Mouse (Mus musculus): ENCODE measurements around the gene Pnp2. TPM values are rescaled to one million over a fixed set of nuclear protein-coding genes. Genes with fewer than 3 reads are reported as not detected.
A peak's percentile ranks its signal among the peaks of the same experiment; 100 is the strongest.
"Not testable (repeated sequence)": the region's sequence is repeated elsewhere in the genome, so short reads cannot be mapped to it uniquely, and the experiment has no call there.

The Pnp2 gene
- 0.24 and 0.39 TPM in 2 replicates for polyA plus RNA-seq (2014; fragmentation: Nextera tagmentation; extraction: Ambion mirVana)

DNA sequence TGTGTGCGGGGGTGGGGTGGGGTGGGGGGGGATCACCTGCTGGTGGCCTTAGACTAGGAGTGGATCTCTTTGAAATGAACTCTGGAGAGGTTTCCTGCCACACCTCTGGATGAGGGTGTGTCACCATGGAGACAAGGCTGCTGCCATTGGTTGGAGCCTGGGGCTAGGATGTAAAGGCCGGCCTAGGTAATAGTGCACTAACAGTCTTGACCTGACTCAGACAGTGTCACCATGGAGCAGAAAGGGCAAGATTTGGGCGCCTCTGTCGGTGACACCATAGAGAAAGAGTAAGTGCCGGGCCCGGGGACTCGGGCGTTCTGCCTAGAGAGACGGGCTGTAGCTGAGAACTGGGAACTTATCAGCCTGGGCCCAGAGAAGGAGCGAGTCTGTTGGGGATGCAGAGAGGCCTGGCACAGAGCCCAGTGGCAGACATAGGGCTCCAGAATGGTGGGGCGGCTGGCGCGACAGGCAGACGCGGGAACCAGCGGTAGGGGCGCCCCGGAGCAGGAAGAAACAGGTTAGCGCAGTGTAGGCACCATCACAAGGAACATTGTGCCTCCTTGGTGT is at the start of gene Pnp2:
Gene Pnp2, plus strand, starts transcription at position 51 of the 567 bp plus-strand sequence.
- H3K4me1 ChIP-seq (replicated peaks; ENCODE audit: control insufficient read depth, insufficient read depth, low read length); H3K9me3 ChIP-seq (ENCODE audit: control insufficient read depth, low read length); H3K36me3 ChIP-seq (ENCODE audit: control insufficient read depth, insufficient read depth, low read length); H3K27ac ChIP-seq (ENCODE audit: low read depth, low read length); H3K27me3 ChIP-seq (ENCODE audit: control insufficient read depth, insufficient read depth, low read length); H3K4me3 ChIP-seq (ENCODE audit: low read depth, low read length): not testable (repeated sequence)
- peak; percentile 85 for ATAC-seq (replicated peaks; ENCODE audit: low FRiP score)
- peak; percentile 60 for DNase-seq (ENCODE audit: low spot score)
- Histone ChIP-seq H3K9ac (ENCODE audit: low read length) (peak within 1 kb of the TSS; percentile 8; the same call in 1 of the 2 replicates), H3K4me2 (ENCODE audit: low read depth, low read length, severe bottlenecking) (peak within 1 kb of the TSS; percentile 29; the same call in 1 of the 2 replicates)
- 8% methylated on average over 19 of the region's 19 CpGs for WGBS

GRCm38 (mm10) chr14:50908126-50908525 is 47.7 kb upstream of the Pnp2 start:
- no peaks in the 10 kb centered on the region for H3K4me1 ChIP-seq (replicated peaks; ENCODE audit: control insufficient read depth, insufficient read depth, low read length)
- no peak overlapping the region for H3K4me2 ChIP-seq (ENCODE audit: low read depth, low read length, severe bottlenecking)
- 82% methylated on average over 4 of the region's 4 CpGs for WGBS
- no peak overlapping the region for H3K9ac ChIP-seq (ENCODE audit: low read length)
- no peak overlapping the region for H3K27ac ChIP-seq (ENCODE audit: low read depth, low read length)
- DNase-seq (ENCODE audit: low spot score) (no peak), ATAC-seq (replicated peaks; ENCODE audit: low FRiP score) (no peak)
- no peak overlapping the region for H3K4me3 ChIP-seq (ENCODE audit: low read depth, low read length)
- H3K9me3 ChIP-seq (ENCODE audit: control insufficient read depth, low read length): no peaks in the 10 kb centered on the region
- H3K36me3 ChIP-seq (ENCODE audit: control insufficient read depth, insufficient read depth, low read length): no peaks in the 10 kb centered on the region; the same call in 1 of the 2 replicates
- H3K27me3 ChIP-seq (ENCODE audit: control insufficient read depth, insufficient read depth, low read length): no peaks in the 10 kb centered on the region

DNA sequence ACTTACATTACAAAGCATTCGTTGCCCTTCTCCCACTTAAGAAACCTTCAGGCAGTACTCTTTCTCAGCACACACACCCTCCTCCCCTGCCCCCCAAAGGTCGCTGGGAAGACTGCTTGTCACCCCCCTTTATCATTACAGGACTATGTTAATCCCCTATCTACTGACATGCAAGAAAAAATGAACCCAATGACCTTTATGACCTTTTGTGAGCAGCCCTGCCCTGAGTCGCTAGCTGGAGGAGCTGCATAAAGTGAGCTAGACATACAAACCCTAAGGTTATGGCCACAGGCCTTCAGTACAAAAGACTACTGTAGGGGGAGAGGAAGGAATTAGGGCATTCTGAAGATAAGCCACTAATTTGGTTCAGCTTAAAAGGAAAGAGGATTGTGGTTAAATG is 44.4 kb upstream of the Pnp2 start:
- peaks cover 2% of the 10 kb centered on the region; the same call in 1 of the 2 replicates for H3K36me3 ChIP-seq (ENCODE audit: control insufficient read depth, insufficient read depth, low read length)
- no peaks in the 10 kb centered on the region for H3K4me1 ChIP-seq (replicated peaks; ENCODE audit: control insufficient read depth, insufficient read depth, low read length)
- ATAC-seq (replicated peaks; ENCODE audit: low FRiP score) (no peak), DNase-seq (ENCODE audit: low spot score) (no peak)
- no peak overlapping the region for H3K4me2 ChIP-seq (ENCODE audit: low read depth, low read length, severe bottlenecking)
- H3K9me3 ChIP-seq (ENCODE audit: control insufficient read depth, low read length): no peaks in the 10 kb centered on the region
- H3K27me3 ChIP-seq (ENCODE audit: control insufficient read depth, insufficient read depth, low read length): no peaks in the 10 kb centered on the region
- no peak overlapping the region for H3K4me3 ChIP-seq (ENCODE audit: low read depth, low read length)
- no peak overlapping the region for H3K27ac ChIP-seq (ENCODE audit: low read depth, low read length)
- no peak overlapping the region for H3K9ac ChIP-seq (ENCODE audit: low read length)
- WGBS: 45% methylated on average over 3 of the region's 3 CpGs

DNA sequence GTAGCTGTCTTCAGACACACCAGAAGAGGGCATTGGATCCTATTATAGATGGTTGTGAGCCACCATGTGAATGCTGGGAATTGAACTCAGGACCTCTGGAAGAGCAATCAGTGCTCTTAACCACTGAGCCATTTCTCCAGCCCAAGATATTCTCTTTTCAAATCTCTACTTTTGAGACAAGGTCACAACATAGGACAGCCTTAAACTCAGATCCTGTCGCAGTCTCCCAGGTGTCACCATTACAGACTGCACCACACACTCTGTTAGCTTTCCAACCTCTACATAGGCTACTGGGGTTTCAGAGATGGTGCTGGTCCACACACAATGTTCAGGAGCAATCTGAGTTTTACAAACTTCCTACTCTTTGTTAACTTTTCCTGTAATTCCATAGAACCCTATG is 32.4 kb upstream of the Pnp2 start:
- not testable (repeated sequence) for H3K4me1 ChIP-seq (replicated peaks; ENCODE audit: control insufficient read depth, insufficient read depth, low read length); H3K36me3 ChIP-seq (ENCODE audit: control insufficient read depth, insufficient read depth, low read length); H3K27me3 ChIP-seq (ENCODE audit: control insufficient read depth, insufficient read depth, low read length); ATAC-seq (replicated peaks; ENCODE audit: low FRiP score); H3K27ac ChIP-seq (ENCODE audit: low read depth, low read length); DNase-seq (ENCODE audit: low spot score); H3K9me3 ChIP-seq (ENCODE audit: control insufficient read depth, low read length)
- Histone ChIP-seq H3K4me2 (ENCODE audit: low read depth, low read length, severe bottlenecking) (peak overlapping the region; percentile 51), H3K4me3 (ENCODE audit: low read depth, low read length) (peak overlapping the region; percentile 80), H3K9ac (ENCODE audit: low read length) (peak overlapping the region; percentile 90)
- WGBS: 81% methylated on average over 1 of the region's 1 CpGs

DNA sequence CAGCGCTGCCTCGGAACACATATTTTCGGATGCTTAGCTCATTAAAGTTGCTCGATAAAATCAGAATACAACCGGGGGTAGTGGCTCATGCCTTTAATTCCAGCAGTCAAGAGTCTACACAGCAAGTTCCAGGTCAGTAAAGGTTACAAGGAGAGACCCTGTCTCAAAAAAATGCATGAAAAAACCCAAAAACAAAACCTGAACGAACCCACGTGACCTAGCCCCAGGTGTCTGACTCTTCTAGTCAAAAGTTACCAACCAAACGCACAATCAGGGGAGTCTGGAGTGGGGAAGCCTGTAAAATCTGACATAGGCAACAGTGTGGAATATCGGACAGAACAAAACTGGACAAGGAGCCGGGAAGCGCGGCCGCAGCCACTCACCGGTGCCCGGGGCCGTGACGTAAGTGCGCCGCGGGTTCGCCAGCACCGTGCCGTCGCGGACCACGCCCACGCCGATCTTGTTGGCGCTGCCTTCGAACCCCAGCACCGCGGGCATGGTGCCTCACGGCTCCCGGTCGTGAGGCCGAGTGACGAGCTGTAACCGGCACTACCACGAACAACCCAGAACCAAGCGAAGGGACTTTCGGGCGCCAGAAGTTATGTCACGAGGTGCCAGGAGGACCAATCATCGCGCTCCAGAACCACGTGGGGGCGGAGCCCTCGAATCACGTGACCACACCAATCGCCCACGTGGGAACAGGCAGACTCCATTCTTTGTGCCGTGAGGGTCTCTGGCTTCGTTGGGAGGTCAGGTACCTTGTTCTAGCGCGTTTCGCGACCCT is 31.3 kb upstream of the Pnp2 start, which contains the start of the genes Osgep and Apex1:
Gene Osgep, minus strand, starts transcription at position 613 of the 784 bp plus-strand sequence.
Gene Apex1, plus strand, starts transcription at position 688 of the 784 bp plus-strand sequence.
- Histone ChIP-seq H3K9me3 (ENCODE audit: control insufficient read depth, low read length) (no peaks in the 10 kb centered on the region), H3K9ac (ENCODE audit: low read length) (peak within 1 kb of the TSS; percentile 90), H3K27me3 (ENCODE audit: control insufficient read depth, insufficient read depth, low read length) (no peaks in the 10 kb centered on the region), H3K4me1 (replicated peaks; ENCODE audit: control insufficient read depth, insufficient read depth, low read length) (peaks cover 5% of the 10 kb centered on the region; the same call in 1 of the 2 replicates), H3K27ac (ENCODE audit: low read depth, low read length) (peak within 1 kb of the TSS; percentile 90), H3K4me2 (ENCODE audit: low read depth, low read length, severe bottlenecking) (peak within 1 kb of the TSS; percentile 65), H3K36me3 (ENCODE audit: control insufficient read depth, insufficient read depth, low read length) (peaks cover 4% of the 10 kb centered on the region; the same call in 1 of the 2 replicates), H3K4me3 (ENCODE audit: low read depth, low read length) (peak within 1 kb of the TSS; percentile 80)
- under 1% methylated on average over 57 of the region's 57 CpGs for WGBS
- ATAC-seq (replicated peaks; ENCODE audit: low FRiP score) (peak; percentile 97), DNase-seq (ENCODE audit: low spot score) (peak; percentile 97)

GRCm38 (mm10) chr14:50925111-50925920 is 30.5 kb upstream of the Pnp2 start:
- Histone ChIP-seq H3K27me3 (ENCODE audit: control insufficient read depth, insufficient read depth, low read length) (no peaks in the 10 kb centered on the region), H3K36me3 (ENCODE audit: control insufficient read depth, insufficient read depth, low read length) (peaks cover 4% of the 10 kb centered on the region; the same call in 1 of the 2 replicates), H3K4me3 (ENCODE audit: low read depth, low read length) (peak overlapping the region; percentile 80), H3K4me2 (ENCODE audit: low read depth, low read length, severe bottlenecking) (peak overlapping the region; percentile 65), H3K27ac (ENCODE audit: low read depth, low read length) (peak overlapping the region; percentile 90), H3K9ac (ENCODE audit: low read length) (peak overlapping the region; percentile 90), H3K9me3 (ENCODE audit: control insufficient read depth, low read length) (no peaks in the 10 kb centered on the region), H3K4me1 (replicated peaks; ENCODE audit: control insufficient read depth, insufficient read depth, low read length) (peaks cover 9% of the 10 kb centered on the region; the same call in 1 of the 2 replicates)
- ATAC-seq (replicated peaks; ENCODE audit: low FRiP score): peak; percentile 42; the same call in 1 of the 2 replicates
- WGBS: under 1% methylated on average over 38 of the region's 38 CpGs
- DNase-seq (ENCODE audit: low spot score): no peak

DNA sequence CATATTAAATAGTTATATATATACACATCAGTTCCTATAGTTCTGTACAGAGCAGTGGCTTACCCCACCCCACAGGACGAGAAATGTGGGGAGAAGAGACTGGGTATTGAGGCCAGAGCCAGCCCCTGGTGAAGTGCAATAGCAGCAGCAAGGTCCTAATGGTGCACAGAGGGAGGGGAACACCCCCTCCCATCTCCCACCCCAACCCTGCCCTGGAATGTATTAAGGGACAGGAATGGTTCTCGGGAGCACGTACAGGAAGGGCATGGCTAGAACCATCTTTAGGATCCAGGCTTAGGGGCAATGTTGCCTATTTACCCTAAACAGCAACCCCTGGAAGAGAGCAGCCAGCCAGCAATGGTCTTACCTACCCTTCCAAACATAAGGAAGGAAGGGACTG is 28.4 kb upstream of the Pnp2 start:
- WGBS: 74% methylated on average over 3 of the region's 3 CpGs
- H3K27me3 ChIP-seq (ENCODE audit: control insufficient read depth, insufficient read depth, low read length): no peaks in the 10 kb centered on the region
- ATAC-seq (replicated peaks; ENCODE audit: low FRiP score) (no peak), DNase-seq (ENCODE audit: low spot score) (no peak)
- no peaks in the 10 kb centered on the region for H3K9me3 ChIP-seq (ENCODE audit: control insufficient read depth, low read length)
- H3K36me3 ChIP-seq (ENCODE audit: control insufficient read depth, insufficient read depth, low read length): peaks cover 4% of the 10 kb centered on the region; the same call in 1 of the 2 replicates
- H3K9ac ChIP-seq (ENCODE audit: low read length): no peak overlapping the region
- no peak overlapping the region for H3K27ac ChIP-seq (ENCODE audit: low read depth, low read length)
- no peak overlapping the region for H3K4me3 ChIP-seq (ENCODE audit: low read depth, low read length)
- H3K4me1 ChIP-seq (replicated peaks; ENCODE audit: control insufficient read depth, insufficient read depth, low read length): peaks cover 9% of the 10 kb centered on the region; the same call in 1 of the 2 replicates
- no peak overlapping the region for H3K4me2 ChIP-seq (ENCODE audit: low read depth, low read length, severe bottlenecking)

GRCm38 (mm10) chr14:50929951-50930350 is 25.8 kb upstream of the Pnp2 start:
- peak overlapping the region; percentile 83 for H3K4me2 ChIP-seq (ENCODE audit: low read depth, low read length, severe bottlenecking)

More at GRCm38 (mm10) chr14:50929951-50930350, 25.8 kb upstream of the Pnp2 start:
- Histone ChIP-seq H3K36me3 (ENCODE audit: control insufficient read depth, insufficient read depth, low read length) (peaks cover 4% of the 10 kb centered on the region; the same call in 1 of the 2 replicates), H3K9me3 (ENCODE audit: control insufficient read depth, low read length) (no peaks in the 10 kb centered on the region), H3K4me1 (replicated peaks; ENCODE audit: control insufficient read depth, insufficient read depth, low read length) (peaks cover 9% of the 10 kb centered on the region; the same call in 1 of the 2 replicates), H3K4me3 (ENCODE audit: low read depth, low read length) (peak overlapping the region; percentile 97), H3K9ac (ENCODE audit: low read length) (peak overlapping the region; percentile 96), H3K27me3 (ENCODE audit: control insufficient read depth, insufficient read depth, low read length) (no peaks in the 10 kb centered on the region), H3K27ac (ENCODE audit: low read depth, low read length) (peak overlapping the region; percentile 57; the same call in 1 of the 2 replicates)
- 19% methylated on average over 10 of the region's 10 CpGs for WGBS
- no peak for ATAC-seq (replicated peaks; ENCODE audit: low FRiP score)
- DNase-seq (ENCODE audit: low spot score): peak; percentile 57
